Mouse (Mus musculus) stomach, postnatal 0 days (tissue): ENCODE measurements around the gene Hpn. TPM values are rescaled to one million over a fixed set of nuclear protein-coding genes. Genes with fewer than 3 reads are reported as not detected.

Source experiments
- ATAC-seq: fragments of 200-750 bp; cut with Nextera tagmentation; 2 replicates; pipeline ENCODE4 v1.8.0; 2017; ENCODE audit not compliant: low FRiP score, low TSS enrichment
- DNase-seq: peaks from one replicate; pipeline ENCODE4 v3.0.0-alpha.2; 2016; ENCODE audit warnings: low spot score
- H3K27ac ChIP-seq: fragments of 300-500 bp; sonication (generic); replicated peaks from 2 replicates; pipeline ENCODE4 v1.5.1; 2014; ENCODE audit warnings: mild to moderate bottlenecking, control low read depth
- H3K27me3 ChIP-seq: fragments of 300-500 bp; sonication (generic); 2 replicates; pipeline ENCODE4 v1.6.1; 2014; ENCODE audit warnings: low read length; ENCODE audit not compliant: control insufficient read depth, insufficient read depth
- H3K36me3 ChIP-seq: fragments of 300-500 bp; sonication (generic); 2 replicates; pipeline ENCODE4 v1.6.1; 2014; ENCODE audit warnings: low read length, mixed read lengths; ENCODE audit not compliant: control insufficient read depth, insufficient read depth
- H3K4me1 ChIP-seq: fragments of 300-500 bp; sonication (generic); replicated peaks from 2 replicates; pipeline ENCODE4 v1.6.1; 2014; ENCODE audit warnings: antibody characterized with exemption; ENCODE audit not compliant: control insufficient read depth, insufficient read depth
- H3K4me2 ChIP-seq: fragments of 300-500 bp; sonication (generic); replicated peaks from 2 replicates; pipeline ENCODE4 v1.6.1; 2014; ENCODE audit warnings: low read depth, mild to moderate bottlenecking, control low read depth, moderate library complexity
- H3K4me3 ChIP-seq: fragments of 300-500 bp; sonication (generic); 2 replicates; pipeline ENCODE4 v1.5.1; 2014; ENCODE audit warnings: low read depth, low read length, control low read depth
- H3K9ac ChIP-seq: fragments of 300-500 bp; sonication (generic); 2 replicates; pipeline ENCODE4 v1.6.1; 2014; ENCODE audit warnings: mild to moderate bottlenecking, low read length, control low read depth, mixed read lengths
- H3K9me3 ChIP-seq: fragments of 300-500 bp; sonication (generic); 2 replicates; pipeline ENCODE4 v1.6.1; 2016; ENCODE audit warnings: low read length; ENCODE audit not compliant: control insufficient read depth
- CTCF ChIP-seq: IDR thresholded peaks from 2 replicates; pipeline ENCODE4 v1.5.1; 2016; ENCODE audit warnings: antibody characterized with exemption, low read depth, mild to moderate bottlenecking, moderate library complexity
- EP300 ChIP-seq: optimal IDR thresholded peaks from 2 replicates; pipeline ENCODE3; 2016; ENCODE audit warnings: antibody characterized with exemption
- WGBS: fragments of 180-500 bp; shearing (Covaris S2); extraction: QIAGEN DNeasy Blood & Tissue Kit; methylation state at CpG from one replicate; pipeline ENCODE4 v1.1.7; 2014; 5-methylcytosine and 5-hydroxymethylcytosine counted together
- polyA plus RNA-seq: library from polyadenylated mRNA; unstranded; fragments of >200 nt; fragmentation: Nextera tagmentation; extraction: Ambion mirVana; gene quantifications from 2 replicates; pipeline ENCODE4 v1.2.1, GENCODE M21; 2015

The Hpn gene
- polyA plus RNA-seq, 1 experiment from 2014 or later, result 17.9 TPM

- TF ChIP-seq EP300, result no peak
- peak; percentile 75 for TF ChIP-seq CTCF
- no peak overlapping the region for H3K9ac ChIP-seq
- H3K4me2 ChIP-seq, result no peak overlapping the region
- no peak overlapping the region for H3K27ac ChIP-seq
- 56% methylated on average over 15 of the region's 15 CpGs for WGBS
- ATAC-seq, result no peak
- H3K4me1 ChIP-seq, result no peaks in the 10 kb centered on the region
- peak; percentile 62 for DNase-seq
- H3K27me3 ChIP-seq, result no peaks in the 10 kb centered on the region
- no peaks in the 10 kb centered on the region for H3K9me3 ChIP-seq
- no peaks in the 10 kb centered on the region for H3K36me3 ChIP-seq
- H3K4me3 ChIP-seq, result no peak overlapping the region
These were observed 9.9 kb downstream of the Hpn start for GRCm38 (mm10) chr7:31105061-31105768.

GRCm38 (mm10) chr7:31100786-31101185 is 14.3 kb downstream of the Hpn start:
- H3K4me2 ChIP-seq, result no peak overlapping the region
- no peak overlapping the region for H3K4me3 ChIP-seq
- H3K27ac ChIP-seq, result no peak overlapping the region
- no peaks in the 10 kb centered on the region for H3K36me3 ChIP-seq
- DNase-seq, result no peak
- H3K9ac ChIP-seq, result no peak overlapping the region
- ATAC-seq, result no peak
- no peak for TF ChIP-seq EP300
- no peak for TF ChIP-seq CTCF
- 70% methylated on average over 14 of the region's 14 CpGs for WGBS
- no peaks in the 10 kb centered on the region for H3K4me1 ChIP-seq
- no peaks in the 10 kb centered on the region for H3K27me3 ChIP-seq
- no peaks in the 10 kb centered on the region for H3K9me3 ChIP-seq

GRCm38 (mm10) chr7:31099612-31099982 is 15.5 kb downstream of the Hpn start:
- Histone ChIP-seq H3K27me3 (no peaks in the 10 kb centered on the region), H3K9ac (no peak overlapping the region), H3K27ac (no peak overlapping the region), H3K4me2 (no peak overlapping the region), H3K9me3 (no peaks in the 10 kb centered on the region), H3K4me1 (no peaks in the 10 kb centered on the region), H3K36me3 (no peaks in the 10 kb centered on the region), H3K4me3 (no peak overlapping the region)
- DNase-seq (no peak), ATAC-seq (no peak)
- TF ChIP-seq CTCF (peak; percentile 37), EP300 (no peak)
- 93% methylated on average over 6 of the region's 6 CpGs for WGBS

GRCm38 (mm10) chr7:31098697-31099611 is 16.1 kb downstream of the Hpn start:
- no peaks in the 10 kb centered on the region for H3K4me1 ChIP-seq
- no peak overlapping the region for H3K27ac ChIP-seq
- TF ChIP-seq EP300 (no peak), CTCF (peak; percentile 52)
- H3K27me3 ChIP-seq, result no peaks in the 10 kb centered on the region
- ATAC-seq (no peak), DNase-seq (peak; percentile 33)
- H3K9me3 ChIP-seq, result no peaks in the 10 kb centered on the region
- H3K9ac ChIP-seq, result no peak overlapping the region
- no peak overlapping the region for H3K4me3 ChIP-seq
- 69% methylated on average over 21 of the region's 22 CpGs for WGBS
- no peaks in the 10 kb centered on the region for H3K36me3 ChIP-seq
- H3K4me2 ChIP-seq, result no peak overlapping the region

- Histone ChIP-seq H3K9me3 (no peaks in the 10 kb centered on the region), H3K27me3 (no peaks in the 10 kb centered on the region), H3K4me3 (no peak overlapping the region), H3K4me2 (peak overlapping the region; percentile 41), H3K27ac (no peak overlapping the region), H3K4me1 (no peaks in the 10 kb centered on the region), H3K36me3 (no peaks in the 10 kb centered on the region), H3K9ac (0 out of 2 replicates have a peak overlapping the region, but pooled peaks have one; percentile 18)
- peak; percentile 89 for ATAC-seq
- 48% methylated on average over 20 of the region's 20 CpGs for WGBS
- TF ChIP-seq EP300 (no peak), CTCF (peak; percentile 98)
- DNase-seq, result peak; percentile 91
These were observed 17.4 kb downstream of the Hpn start for GRCm38 (mm10) chr7:31097583-31098248.
